Mouse (Mus musculus) lung, embryonic 15.5 days (tissue): Measurements from ENCODE around the gene Pax8. TPM values are rescaled to one million over a fixed set of nuclear protein-coding genes. Genes with fewer than 3 reads are reported as not detected.

Source experiments
- ATAC-seq: fragments of 200-750 bp; cut with Nextera tagmentation; 2 replicates; pipeline ENCODE4 v1.8.0; 2017; ENCODE audit warnings: moderate number of reproducible peaks, borderline replicate concordance; ENCODE audit not compliant: low FRiP score, low TSS enrichment; ENCODE audit errors: extremely low read depth
- H3K27ac ChIP-seq: fragments of 300-500 bp; sonication (generic); 2 replicates; pipeline ENCODE4 v1.5.1; 2015; ENCODE audit warnings: moderate library complexity, mild to moderate bottlenecking, inconsistent platforms
- H3K27me3 ChIP-seq: fragments of 300-500 bp; sonication (generic); 2 replicates; pipeline ENCODE4 v1.6.1; 2015; ENCODE audit warnings: inconsistent platforms
- H3K36me3 ChIP-seq: fragments of 300-500 bp; sonication (generic); 2 replicates; pipeline ENCODE4 v1.6.1; 2015; ENCODE audit warnings: inconsistent platforms
- H3K4me1 ChIP-seq: fragments of 300-500 bp; sonication (generic); 2 replicates; pipeline ENCODE4 v1.6.1; 2015; ENCODE audit warnings: inconsistent platforms
- H3K4me2 ChIP-seq: fragments of 300-500 bp; sonication (generic); 2 replicates; pipeline ENCODE4 v1.6.1; 2015; ENCODE audit warnings: inconsistent platforms, mild to moderate bottlenecking, moderate library complexity
- H3K4me3 ChIP-seq: fragments of 300-500 bp; sonication (generic); 2 replicates; pipeline ENCODE4 v1.5.1; 2015; ENCODE audit warnings: mild to moderate bottlenecking, inconsistent platforms
- H3K9ac ChIP-seq: fragments of 300-500 bp; sonication (generic); 2 replicates; pipeline ENCODE4 v1.6.1; 2015; ENCODE audit warnings: inconsistent platforms
- H3K9me3 ChIP-seq: fragments of 300-500 bp; sonication (generic); 2 replicates; pipeline ENCODE4 v1.6.1; 2016; ENCODE audit warnings: inconsistent platforms
- WGBS: fragments of 180-500 bp; shearing (Covaris S2); methylation state at CpG from one replicate; pipeline ENCODE4 v1.1.7; 2015; 5-methylcytosine and 5-hydroxymethylcytosine counted together
- polyA plus RNA-seq: library from polyadenylated mRNA; unstranded; fragments of >200 nt; fragmentation: Nextera tagmentation; extraction: Ambion mirVana; gene quantifications from 2 replicates; pipeline ENCODE4 v1.2.1, GENCODE M21; 2015

Gene Pax8
- polyA plus RNA-seq: 0.22 TPM in 1 of 2 replicates, not detected in the other

GRCm38 (mm10) chr2:24475420-24475819 lies at the start of gene Pax8:
Gene Pax8, minus strand, starts transcription at chr2:24475599.
- H3K9me3 ChIP-seq: no peaks in the 10 kb centered on the region
- 0 out of 2 replicates have a peak within 1 kb of the TSS, but pooled peaks have one; percentile 49 for H3K4me2 ChIP-seq
- no peaks in the 10 kb centered on the region for H3K36me3 ChIP-seq
- H3K9ac ChIP-seq: no peak within 1 kb of the TSS
- peaks cover 7% of the 10 kb centered on the region; the same call in 1 of the 2 replicates for H3K4me1 ChIP-seq
- ATAC-seq: no peak; the same call in 1 of the 2 replicates
- H3K27me3 ChIP-seq: peaks cover 64% of the 10 kb centered on the region
- WGBS: 40% methylated on average over 9 of the region's 9 CpGs
- no peak within 1 kb of the TSS for H3K27ac ChIP-seq
- H3K4me3 ChIP-seq: no peak within 1 kb of the TSS

- Histone ChIP-seq H3K27me3 (no peaks in the 10 kb centered on the region), H3K4me3 (peak overlapping the region; percentile 48), H3K4me1 (0 out of 2 replicates have a peak, but pooled peaks cover 6% of the 10 kb centered on the region), H3K36me3 (no peaks in the 10 kb centered on the region), H3K4me2 (peak overlapping the region; percentile 93), H3K9ac (peak overlapping the region; percentile 47), H3K9me3 (no peaks in the 10 kb centered on the region), H3K27ac (peak overlapping the region; percentile 53; the same call in 1 of the 2 replicates)
- peak; percentile 82 for ATAC-seq
- WGBS: 0% methylated on average over 33 of the region's 33 CpGs
Observed at GRCm38 (mm10) chr2:24521430-24522226, 46.2 kb upstream of the Pax8 start.

- no peak for ATAC-seq
- H3K9me3 ChIP-seq: no peaks in the 10 kb centered on the region
- no peaks in the 10 kb centered on the region for H3K27me3 ChIP-seq
- H3K4me2 ChIP-seq: peak overlapping the region; percentile 93
- H3K4me1 ChIP-seq: 0 out of 2 replicates have a peak, but pooled peaks cover 6% of the 10 kb centered on the region
- no peak overlapping the region for H3K9ac ChIP-seq
- no peaks in the 10 kb centered on the region for H3K36me3 ChIP-seq
- H3K4me3 ChIP-seq: peak overlapping the region; percentile 48
- WGBS: 33% methylated on average over 8 of the region's 9 CpGs
- no peak overlapping the region for H3K27ac ChIP-seq
Observed at GRCm38 (mm10) chr2:24520576-24521272, 45.3 kb upstream of the Pax8 start.

DNA sequence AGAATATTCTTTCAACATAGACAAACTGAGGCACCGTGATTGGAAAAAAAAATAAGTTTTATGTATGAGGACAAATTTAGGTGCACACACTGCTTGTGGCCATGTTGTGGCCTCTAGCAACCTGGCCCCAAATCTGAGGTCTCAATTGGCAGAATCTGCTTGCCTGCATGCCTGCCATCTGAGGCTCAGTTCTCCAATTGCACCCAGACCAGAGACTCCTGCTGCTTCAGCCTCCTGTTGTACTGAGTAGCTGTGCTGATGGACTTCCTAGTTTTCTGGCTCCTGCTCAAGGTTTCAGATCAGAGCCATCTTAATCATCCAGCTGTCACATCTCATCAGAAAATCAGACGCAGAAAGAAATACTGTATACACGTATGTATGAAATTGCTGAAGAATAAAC lies 41.5 kb upstream of the Pax8 start:
- Histone ChIP-seq H3K4me3 (no peak overlapping the region), H3K27me3 (no peaks in the 10 kb centered on the region), H3K36me3 (no peaks in the 10 kb centered on the region), H3K9me3 (no peaks in the 10 kb centered on the region), H3K4me2 (no peak overlapping the region), H3K27ac (no peak overlapping the region), H3K4me1 (no peaks in the 10 kb centered on the region), H3K9ac (no peak overlapping the region)
- no peak for ATAC-seq
- WGBS: 59% methylated on average over 3 of the region's 3 CpGs

GRCm38 (mm10) chr2:24507359-24507758 lies 32.0 kb upstream of the Pax8 start:
- no peak for ATAC-seq
- H3K4me3 ChIP-seq: no peak overlapping the region
- H3K4me1 ChIP-seq: peaks cover 9% of the 10 kb centered on the region; the same call in 1 of the 2 replicates
- H3K27ac ChIP-seq: no peak overlapping the region
- H3K4me2 ChIP-seq: no peak overlapping the region
- no peaks in the 10 kb centered on the region for H3K36me3 ChIP-seq
- H3K9ac ChIP-seq: no peak overlapping the region
- H3K9me3 ChIP-seq: no peaks in the 10 kb centered on the region
- WGBS: 87% methylated on average over 3 of the region's 3 CpGs
- no peaks in the 10 kb centered on the region for H3K27me3 ChIP-seq

- Histone ChIP-seq H3K27me3 (no peaks in the 10 kb centered on the region), H3K36me3 (no peaks in the 10 kb centered on the region), H3K4me3 (no peak overlapping the region), H3K9ac (no peak overlapping the region), H3K9me3 (no peaks in the 10 kb centered on the region), H3K4me2 (no peak overlapping the region), H3K4me1 (peaks cover 9% of the 10 kb centered on the region; the same call in 1 of the 2 replicates), H3K27ac (0 out of 2 replicates have a peak overlapping the region, but pooled peaks have one; percentile 12)
- peak; percentile 73 for ATAC-seq
- 49% methylated on average over 5 of the region's 5 CpGs for WGBS
Observed at GRCm38 (mm10) chr2:24502963-24503471, 27.6 kb upstream of the Pax8 start.

- Histone ChIP-seq H3K9ac (no peak overlapping the region), H3K27ac (no peak overlapping the region), H3K27me3 (no peaks in the 10 kb centered on the region), H3K4me2 (no peak overlapping the region), H3K9me3 (no peaks in the 10 kb centered on the region), H3K4me3 (no peak overlapping the region), H3K4me1 (peaks cover 9% of the 10 kb centered on the region; the same call in 1 of the 2 replicates), H3K36me3 (no peaks in the 10 kb centered on the region)
- ATAC-seq: no peak
- WGBS: 36% methylated on average over 2 of the region's 2 CpGs
Observed at GRCm38 (mm10) chr2:24500921-24501320, 25.5 kb upstream of the Pax8 start.

DNA sequence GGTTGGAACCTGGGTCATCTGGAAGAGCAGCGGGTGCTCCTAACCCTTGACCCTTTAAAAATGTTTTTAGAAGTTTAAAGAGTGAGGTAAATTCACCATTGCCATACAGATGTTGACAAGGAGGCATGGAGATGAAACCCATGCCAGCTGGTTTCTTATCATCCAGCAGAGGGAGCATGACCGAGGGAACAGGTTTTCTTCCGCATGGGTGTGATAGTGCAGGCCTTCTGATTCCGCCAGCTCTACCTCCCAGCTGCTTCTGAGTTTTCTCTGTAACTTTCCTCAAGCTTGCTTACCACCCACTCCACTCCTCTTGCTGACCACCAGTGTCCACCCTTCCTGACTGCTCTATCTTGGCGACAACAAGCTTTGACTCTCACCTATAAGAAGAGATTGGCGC lies 15.2 kb upstream of the Pax8 start:
- Histone ChIP-seq H3K36me3 (no peaks in the 10 kb centered on the region), H3K27ac (no peak overlapping the region), H3K4me2 (no peak overlapping the region), H3K4me1 (no peaks in the 10 kb centered on the region), H3K27me3 (no peaks in the 10 kb centered on the region), H3K9ac (no peak overlapping the region), H3K4me3 (no peak overlapping the region), H3K9me3 (no peaks in the 10 kb centered on the region)
- ATAC-seq: no peak
- 31% methylated on average over 6 of the region's 6 CpGs for WGBS

DNA sequence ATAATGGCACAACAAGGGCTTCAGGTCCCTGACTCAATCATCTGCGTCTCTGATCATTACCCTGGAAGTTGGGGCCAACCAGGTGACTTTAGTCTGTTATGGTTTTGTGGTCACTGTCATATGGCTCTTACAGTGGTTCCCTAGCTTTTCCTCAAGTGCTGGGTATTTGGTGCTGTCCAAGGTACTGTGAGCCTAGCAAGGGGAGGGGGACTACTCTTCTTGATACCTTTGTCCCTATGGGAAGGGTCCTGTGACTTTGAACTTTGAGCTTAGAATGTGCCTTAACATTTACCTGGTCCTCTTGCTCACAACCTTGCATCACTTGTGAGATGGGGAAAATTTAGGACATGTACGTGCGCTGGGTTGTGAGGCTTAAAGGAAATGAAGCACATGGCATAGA lies 13.3 kb upstream of the Pax8 start:
- Histone ChIP-seq H3K9me3 (no peaks in the 10 kb centered on the region), H3K36me3 (no peaks in the 10 kb centered on the region), H3K4me2 (no peak overlapping the region), H3K4me3 (no peak overlapping the region), H3K9ac (no peak overlapping the region), H3K27me3 (no peaks in the 10 kb centered on the region), H3K4me1 (no peaks in the 10 kb centered on the region), H3K27ac (no peak overlapping the region)
- no peak for ATAC-seq
- WGBS: 60% methylated on average over 3 of the region's 3 CpGs

- Histone ChIP-seq H3K27me3 (no peaks in the 10 kb centered on the region), H3K4me2 (no peak overlapping the region), H3K9me3 (no peaks in the 10 kb centered on the region), H3K4me1 (no peaks in the 10 kb centered on the region), H3K9ac (no peak overlapping the region), H3K36me3 (no peaks in the 10 kb centered on the region), H3K27ac (no peak overlapping the region), H3K4me3 (no peak overlapping the region)
- no peak for ATAC-seq
- WGBS: 60% methylated on average over 4 of the region's 4 CpGs
Observed at GRCm38 (mm10) chr2:24487056-24487825, 11.8 kb upstream of the Pax8 start.

GRCm38 (mm10) chr2:24485398-24485797 lies 10.0 kb upstream of the Pax8 start:
- H3K27ac ChIP-seq: no peak overlapping the region
- no peaks in the 10 kb centered on the region for H3K9me3 ChIP-seq
- no peak overlapping the region for H3K4me3 ChIP-seq
- no peak overlapping the region for H3K9ac ChIP-seq
- ATAC-seq: no peak
- 80% methylated on average over 4 of the region's 4 CpGs for WGBS
- H3K27me3 ChIP-seq: no peaks in the 10 kb centered on the region
- H3K4me1 ChIP-seq: no peaks in the 10 kb centered on the region
- no peaks in the 10 kb centered on the region for H3K36me3 ChIP-seq
- no peak overlapping the region for H3K4me2 ChIP-seq
